Mouse (Mus musculus) lung, embryonic 14.5 days (tissue): ENCODE data around the gene Heca. TPM values are rescaled to one million over a fixed set of nuclear protein-coding genes. Genes with fewer than 3 reads are reported as not detected.
"Not testable (repeated sequence)": the region's sequence is repeated elsewhere in the genome, so short reads cannot be mapped to it uniquely, and the experiment has no call there.

ENCODE experiments used
- ATAC-seq: fragments of 200-750 bp; cut with Nextera tagmentation; 2 replicates; pipeline ENCODE4 v1.8.0; 2017; ENCODE audit warnings: mild to moderate bottlenecking, moderate TSS enrichment, moderate library complexity; ENCODE audit not compliant: insufficient read depth
- DNase-seq: peaks from one replicate; pipeline ENCODE4 v3.0.0-alpha.2; 2015
- H3K27ac ChIP-seq: fragments of 300-500 bp; sonication (generic); 2 replicates; pipeline ENCODE4 v1.5.1; 2014; ENCODE audit warnings: low read depth, mild to moderate bottlenecking, moderate library complexity
- H3K27me3 ChIP-seq: fragments of 300-500 bp; sonication (generic); 2 replicates; pipeline ENCODE4 v1.6.1; 2014; ENCODE audit warnings: low read length, control low read depth; ENCODE audit not compliant: insufficient read depth
- H3K36me3 ChIP-seq: fragments of 300-500 bp; sonication (generic); 2 replicates; pipeline ENCODE4 v1.6.1; 2014; ENCODE audit warnings: control low read depth; ENCODE audit not compliant: insufficient read depth
- H3K4me1 ChIP-seq: fragments of 300-500 bp; sonication (generic); 2 replicates; pipeline ENCODE4 v1.6.1; 2014; ENCODE audit warnings: antibody characterized with exemption, control low read depth; ENCODE audit not compliant: insufficient read depth
- H3K4me2 ChIP-seq: fragments of 300-500 bp; sonication (generic); 2 replicates; pipeline ENCODE4 v1.6.1; 2014; ENCODE audit warnings: mild to moderate bottlenecking
- H3K4me3 ChIP-seq: fragments of 300-500 bp; sonication (generic); 2 replicates; pipeline ENCODE4 v1.5.1; 2014; ENCODE audit warnings: low read depth, low read length
- H3K9ac ChIP-seq: fragments of 300-500 bp; sonication (generic); 2 replicates; pipeline ENCODE4 v1.6.1; 2014
- H3K9me3 ChIP-seq: fragments of 300-500 bp; sonication (generic); 2 replicates; pipeline ENCODE4 v1.6.1; 2016; ENCODE audit warnings: low read depth, low read length, control low read depth
- CTCF ChIP-seq: IDR thresholded peaks from 2 replicates; pipeline ENCODE4 v1.5.1; 2016; ENCODE audit warnings: antibody characterized with exemption, low read depth
- WGBS: fragments of 180-500 bp; shearing (Covaris S2); extraction: QIAGEN DNeasy Blood & Tissue Kit; methylation state at CpG from one replicate; pipeline ENCODE4 v1.1.7; 2014; 5-methylcytosine and 5-hydroxymethylcytosine counted together
- polyA plus RNA-seq: library from polyadenylated mRNA; unstranded; fragments of >200 nt; fragmentation: Nextera tagmentation; extraction: Ambion mirVana; gene quantifications from 2 replicates; pipeline ENCODE4 v1.2.1, GENCODE M21; 2014

Heca gene
- polyA plus RNA-seq, 1 experiment from 2014 or later: 3.3 TPM

- TF ChIP-seq CTCF: no peak
- Histone ChIP-seq H3K27ac (no peak overlapping the region), H3K9ac (no peak overlapping the region), H3K9me3 (no peaks in the 10 kb centered on the region), H3K4me1 (peaks cover 4% of the 10 kb centered on the region; the same call in 1 of the 2 replicates), H3K27me3 (no peaks in the 10 kb centered on the region), H3K36me3 (no peaks in the 10 kb centered on the region), H3K4me2 (no peak overlapping the region), H3K4me3 (no peak overlapping the region)
- ATAC-seq (no peak), DNase-seq (no peak)
- 87% methylated on average over 3 of the region's 3 CpGs for WGBS
These were observed 22.7 kb downstream of the Heca start for GRCm38 (mm10) chr10:17925200-17925599.

GRCm38 (mm10) chr10:17924166-17924565, 23.7 kb downstream of the Heca start:
- Histone ChIP-seq H3K4me2 (no peak overlapping the region), H3K27me3 (no peaks in the 10 kb centered on the region), H3K9ac (no peak overlapping the region), H3K4me3 (no peak overlapping the region), H3K9me3 (no peaks in the 10 kb centered on the region), H3K4me1 (no peaks in the 10 kb centered on the region), H3K36me3 (no peaks in the 10 kb centered on the region), H3K27ac (no peak overlapping the region)
- ATAC-seq: no peak
- WGBS: 62% methylated on average over 3 of the region's 3 CpGs
- no peak for TF ChIP-seq CTCF
- no peak for DNase-seq

GRCm38 (mm10) chr10:17921381-17921780, 26.5 kb downstream of the Heca start:
- ATAC-seq (no peak), DNase-seq (no peak)
- Histone ChIP-seq H3K4me3 (no peak overlapping the region), H3K9me3 (no peaks in the 10 kb centered on the region), H3K36me3 (no peaks in the 10 kb centered on the region), H3K4me1 (no peaks in the 10 kb centered on the region), H3K4me2 (no peak overlapping the region), H3K27ac (no peak overlapping the region), H3K9ac (no peak overlapping the region), H3K27me3 (no peaks in the 10 kb centered on the region)
- 73% methylated on average over 4 of the region's 4 CpGs for WGBS
- TF ChIP-seq CTCF: no peak

- no peak for TF ChIP-seq CTCF
- Histone ChIP-seq H3K4me3 (no peak overlapping the region), H3K9me3 (no peaks in the 10 kb centered on the region), H3K27me3 (no peaks in the 10 kb centered on the region), H3K4me1 (no peaks in the 10 kb centered on the region), H3K9ac (no peak overlapping the region), H3K27ac (no peak overlapping the region), H3K4me2 (no peak overlapping the region), H3K36me3 (peaks cover 8% of the 10 kb centered on the region; the same call in 1 of the 2 replicates)
- WGBS: 31% methylated on average over 5 of the region's 5 CpGs
- ATAC-seq (no peak), DNase-seq (no peak)
These were observed 27.9 kb downstream of the Heca start for GRCm38 (mm10) chr10:17919971-17920370.

- H3K27me3 ChIP-seq: no peaks in the 10 kb centered on the region
- ATAC-seq (no peak), DNase-seq (no peak)
- WGBS: 50% methylated on average over 2 of the region's 2 CpGs
- no peak for TF ChIP-seq CTCF
- H3K4me2 ChIP-seq: no peak overlapping the region
- H3K4me3 ChIP-seq: no peak overlapping the region
- H3K4me1 ChIP-seq: no peaks in the 10 kb centered on the region
- no peak overlapping the region for H3K27ac ChIP-seq
- no peak overlapping the region for H3K9ac ChIP-seq
- peaks cover 10% of the 10 kb centered on the region; the same call in 1 of the 2 replicates for H3K36me3 ChIP-seq
- H3K9me3 ChIP-seq: no peaks in the 10 kb centered on the region
These were observed 28.8 kb downstream of the Heca start for GRCm38 (mm10) chr10:17919032-17919431.

- Histone ChIP-seq H3K4me1 (no peaks in the 10 kb centered on the region), H3K9ac (no peak overlapping the region), H3K4me3 (no peak overlapping the region), H3K27ac (no peak overlapping the region), H3K4me2 (no peak overlapping the region), H3K9me3 (no peaks in the 10 kb centered on the region), H3K27me3 (no peaks in the 10 kb centered on the region), H3K36me3 (peaks cover 9% of the 10 kb centered on the region; the same call in 1 of the 2 replicates)
- peak; percentile 70 for DNase-seq
- 36% methylated on average over 4 of the region's 4 CpGs for WGBS
- no peak for TF ChIP-seq CTCF
- peak; percentile 58; the same call in 1 of the 2 replicates for ATAC-seq
These were observed 39.1 kb downstream of the Heca start for GRCm38 (mm10) chr10:17908731-17909130.

GRCm38 (mm10) chr10:17906405-17906804, 41.5 kb downstream of the Heca start:
- H3K4me1 ChIP-seq, H3K27ac ChIP-seq, H3K27me3 ChIP-seq, H3K4me2 ChIP-seq, H3K9ac ChIP-seq, H3K9me3 ChIP-seq, H3K4me3 ChIP-seq: not testable (repeated sequence)
- ATAC-seq (peak; percentile 73; the same call in 1 of the 2 replicates), DNase-seq (peak; percentile 61)
- peaks cover 11% of the 10 kb centered on the region; the same call in 1 of the 2 replicates for H3K36me3 ChIP-seq
- 58% methylated on average over 3 of the region's 3 CpGs for WGBS

- Histone ChIP-seq H3K4me3 (no peak overlapping the region), H3K9me3 (no peaks in the 10 kb centered on the region), H3K4me1 (no peaks in the 10 kb centered on the region), H3K36me3 (peaks cover 15% of the 10 kb centered on the region; the same call in 1 of the 2 replicates), H3K27ac (no peak overlapping the region), H3K4me2 (no peak overlapping the region), H3K27me3 (no peaks in the 10 kb centered on the region), H3K9ac (no peak overlapping the region)
- 79% methylated on average over 2 of the region's 2 CpGs for WGBS
- no peak for TF ChIP-seq CTCF
- DNase-seq (no peak), ATAC-seq (no peak)
These were observed 44.4 kb downstream of the Heca start for GRCm38 (mm10) chr10:17903449-17903848.
